Mouse (Mus musculus) left cerebral cortex, adult 18-20 months (tissue): ENCODE data around the gene Snta1. TPM values are rescaled to one million over a fixed set of nuclear protein-coding genes. Genes with fewer than 3 reads are reported as not detected.
"Not testable (repeated sequence)": the region's sequence is repeated elsewhere in the genome, so short reads cannot be mapped to it uniquely, and the experiment has no call there.

Source experiments
- DNase-seq, 2 experiments: peaks; one replicate each; pipeline ENCODE4 v3.0.0; 2021 to 2022; ENCODE audit warnings: low spot score in 2 of 2, mixed read lengths in 1 of 2
- total RNA-seq, 2 experiments: library from RNA; stranded (reverse); gene quantifications; 2 replicates each; pipeline ENCODE4 v1.2.3; 2021

Snta1 gene
- total RNA-seq, 2 experiments from 2014 or later = 34.4 to 36.6 TPM

DNA sequence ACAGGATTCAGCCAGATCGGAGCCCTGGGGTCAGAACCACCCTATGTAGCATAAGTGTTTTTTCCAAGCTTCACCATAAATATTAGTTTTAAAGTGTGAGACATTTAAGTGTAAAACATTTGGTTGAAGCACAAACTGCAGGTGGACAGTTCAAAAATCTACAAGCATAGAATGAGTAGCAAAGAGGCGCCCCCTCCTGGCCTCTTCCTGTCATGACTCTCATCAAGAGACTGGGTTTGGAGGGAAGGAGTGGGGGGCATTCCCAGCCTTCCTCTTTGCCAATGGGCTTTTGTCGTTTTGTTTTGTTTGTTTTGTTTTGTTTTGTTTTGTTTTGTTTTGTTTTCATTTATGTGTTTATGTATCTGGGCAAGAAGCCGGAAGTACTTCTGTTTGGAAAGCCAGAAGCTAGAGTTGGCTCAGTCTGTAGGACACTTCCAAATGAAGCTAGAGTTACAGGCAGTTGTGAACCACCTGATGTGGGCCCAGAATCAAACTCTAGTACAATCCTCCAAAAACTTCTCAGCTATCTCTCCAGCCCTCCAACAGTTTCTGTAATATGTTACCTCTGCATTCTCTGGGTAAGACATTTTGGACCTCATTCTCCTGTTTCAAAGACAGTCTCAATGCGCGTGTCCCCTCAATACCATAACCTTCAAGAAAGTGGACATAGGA, 33.8 kb downstream of the Snta1 start:
- peak; percentile 68 to 73 for DNase-seq

DNA sequence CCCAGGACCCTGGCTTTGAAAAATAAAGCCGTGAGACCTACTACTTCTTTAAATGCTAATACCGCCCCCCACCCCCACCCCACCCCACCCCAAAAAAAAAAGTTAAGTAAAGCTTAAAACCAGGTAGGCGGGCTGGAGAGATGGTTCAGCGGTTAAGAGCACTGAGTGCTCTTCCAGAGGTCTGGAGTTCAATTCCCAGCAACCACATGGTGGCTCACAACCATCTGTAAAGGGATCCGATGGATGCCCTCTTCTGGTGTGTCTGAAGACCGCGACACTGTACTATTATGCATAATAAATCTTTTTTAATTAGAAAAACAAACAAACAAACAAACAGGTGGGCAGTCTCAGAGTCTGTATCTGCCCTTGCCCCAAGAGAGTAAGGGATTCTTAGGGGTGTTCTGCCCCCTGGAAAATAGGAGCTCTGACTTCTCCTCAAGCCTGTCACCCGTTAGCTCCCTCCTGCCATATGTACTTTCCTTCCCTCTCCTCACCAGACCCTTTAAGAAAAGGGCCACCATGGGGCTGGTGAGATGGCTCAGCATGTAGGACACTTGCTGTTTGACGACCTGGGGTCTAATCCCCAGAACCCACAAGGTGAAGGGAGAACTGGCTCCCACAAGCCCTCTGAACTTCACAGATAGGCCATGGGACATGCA, 34.9 kb downstream of the Snta1 start, which contains the start of gene Cdk5rap1:
TSS of gene Cdk5rap1 (minus strand) at position 169 of the 659 bp plus-strand sequence.
- DNase-seq = no peak

DNA sequence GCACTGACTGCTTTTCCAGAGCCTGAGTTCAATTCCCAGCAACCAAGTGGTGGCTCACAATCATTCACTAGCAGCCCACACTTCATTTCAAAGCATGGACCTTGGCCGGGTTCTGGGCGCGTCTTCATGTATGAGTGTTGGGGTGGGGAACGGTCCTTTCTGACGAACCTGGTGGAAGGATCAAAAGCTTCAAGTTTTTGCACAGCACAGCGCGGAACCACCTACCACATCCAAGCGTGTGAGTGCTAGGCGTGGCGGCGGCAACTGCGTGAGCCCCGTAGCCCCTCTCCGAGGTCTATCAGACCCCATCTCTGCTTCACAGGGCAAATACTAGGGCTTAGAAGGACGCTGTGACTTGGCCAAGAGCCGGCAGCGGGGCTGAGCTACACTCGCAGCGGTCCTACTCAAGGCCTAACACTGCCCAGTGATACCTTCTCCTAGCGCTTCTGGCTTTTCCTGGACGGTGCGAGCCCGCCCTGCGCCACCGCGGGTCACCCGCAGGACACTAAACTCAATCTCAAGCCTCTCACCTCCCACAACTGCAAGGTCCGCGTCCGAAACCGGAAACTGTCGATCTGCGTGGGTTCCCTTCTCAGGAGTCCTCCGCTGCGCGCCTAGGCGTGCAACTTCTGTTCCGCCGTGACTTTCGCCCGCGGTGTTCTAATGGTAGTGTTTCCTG, 35.6 kb downstream of the Snta1 start:
- peak; percentile 83 to 86 for DNase-seq

DNA sequence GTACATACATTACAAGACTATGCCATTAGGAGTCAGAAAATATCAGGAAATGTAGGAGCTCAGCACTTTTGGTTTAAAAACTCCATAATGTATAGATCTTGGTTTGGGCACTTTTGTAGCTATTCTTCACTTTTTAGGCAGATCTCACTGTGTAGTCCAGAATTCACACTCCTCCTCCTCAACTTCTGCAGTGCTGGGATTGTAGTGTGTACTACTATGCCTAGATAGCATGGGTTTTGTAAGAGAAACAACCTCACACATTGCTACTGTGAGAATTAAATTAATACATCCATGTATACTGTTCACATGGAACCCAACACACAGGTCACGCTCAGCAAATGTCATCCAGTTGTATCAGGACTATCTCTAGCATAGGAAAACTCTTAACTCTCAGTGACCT, 40.4 kb downstream of the Snta1 start:
- DNase-seq = no peak

DNA sequence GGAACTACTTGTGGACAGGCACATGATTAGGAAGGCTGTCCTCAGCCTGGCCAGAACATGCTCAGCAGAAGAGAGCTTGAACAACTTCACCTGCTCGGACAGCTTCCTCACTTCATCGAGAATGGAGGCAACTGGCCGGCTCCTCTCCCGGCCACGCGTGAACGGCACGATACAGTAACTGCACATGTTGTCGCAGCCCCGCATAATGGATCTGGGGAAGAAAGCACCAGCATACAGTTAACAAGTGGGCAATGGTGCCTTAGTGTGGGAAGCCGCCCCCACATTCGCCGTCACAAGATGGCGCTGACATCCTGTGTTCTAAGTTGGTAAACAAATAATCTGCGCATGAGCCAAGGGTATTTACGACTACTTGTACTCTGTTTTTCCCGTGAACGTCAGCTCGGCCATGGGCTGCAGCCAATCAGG, 53.9 kb downstream of the Snta1 start:
- not testable (repeated sequence) for DNase-seq

DNA sequence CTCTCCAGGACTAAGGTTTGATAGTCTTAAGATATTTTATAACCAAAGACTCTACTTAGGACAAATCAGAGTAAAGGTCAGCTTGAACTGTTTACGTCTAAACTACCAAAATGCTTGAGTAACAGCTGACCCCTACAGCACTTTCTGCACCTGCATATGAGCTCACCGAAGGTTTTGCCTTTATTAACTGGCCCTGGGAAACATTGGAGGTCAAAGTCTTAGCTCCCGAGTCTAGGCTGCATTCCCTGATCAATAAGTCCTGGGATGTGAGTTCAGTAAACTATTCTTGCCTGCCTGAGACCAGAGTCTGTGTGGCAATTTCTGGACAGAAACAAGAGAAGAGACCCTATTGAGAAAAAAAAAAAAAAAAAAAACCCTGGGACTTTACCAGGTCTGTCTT, 59.7 kb downstream of the Snta1 start:
- no peak for DNase-seq

DNA sequence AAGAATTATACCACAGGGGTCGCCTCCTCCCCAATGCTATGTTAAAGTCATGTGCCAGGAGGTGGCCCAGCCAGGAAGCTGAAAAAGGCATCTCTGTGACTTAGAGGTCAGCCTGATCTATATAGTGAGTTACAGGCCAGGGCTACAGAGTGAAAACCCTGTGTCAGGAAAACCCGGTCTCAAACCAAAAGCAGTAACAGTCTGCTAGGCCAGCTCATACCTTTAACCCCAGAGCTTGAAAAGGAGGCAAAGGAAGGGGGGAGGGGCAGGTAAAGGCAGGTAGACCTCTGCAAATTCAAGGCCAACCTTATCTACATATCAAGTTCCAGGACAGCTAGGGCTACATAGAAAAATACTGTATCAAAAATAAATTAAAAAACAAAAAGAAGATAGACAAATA, 68.5 kb downstream of the Snta1 start:
- DNase-seq = no peak

DNA sequence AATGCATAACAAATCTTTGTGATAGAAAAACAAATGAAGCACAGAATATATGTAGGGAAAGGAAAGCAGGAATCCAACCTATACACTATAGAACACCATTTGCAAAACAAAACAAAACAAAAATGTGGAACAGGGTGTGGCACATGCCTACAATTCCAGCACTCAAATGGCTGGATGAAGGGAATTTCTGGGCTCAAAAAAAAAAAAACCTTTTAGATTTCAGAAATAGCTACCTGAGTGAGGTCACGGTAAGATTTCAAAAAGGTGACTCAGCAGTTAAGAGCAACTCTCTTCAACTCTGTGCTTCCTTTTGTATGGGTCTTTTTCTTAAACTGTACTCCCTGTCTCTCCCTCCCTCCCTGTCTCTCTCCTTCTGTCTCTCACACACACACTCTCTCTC, 69.7 kb downstream of the Snta1 start:
- no peak for DNase-seq

DNA sequence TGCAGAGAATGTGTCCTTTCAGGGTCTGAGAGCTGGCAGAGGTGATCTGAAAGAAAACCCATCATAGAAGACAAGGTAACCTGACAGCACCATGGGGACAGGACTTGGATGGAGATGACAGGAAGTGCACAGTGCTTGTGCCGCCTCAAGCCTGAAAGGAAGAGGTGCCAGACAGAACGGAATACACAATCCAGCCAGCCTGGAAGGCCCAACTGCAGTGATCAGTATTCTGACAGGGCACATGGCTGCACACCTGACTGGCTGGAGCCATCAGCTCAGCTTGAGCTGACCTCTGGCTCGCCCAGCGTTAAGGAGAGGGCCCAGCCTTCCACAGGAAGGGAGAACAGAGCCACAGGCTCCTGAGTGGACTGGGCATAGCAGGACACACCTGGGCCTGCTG, 72.3 kb downstream of the Snta1 start:
- DNase-seq = no peak

DNA sequence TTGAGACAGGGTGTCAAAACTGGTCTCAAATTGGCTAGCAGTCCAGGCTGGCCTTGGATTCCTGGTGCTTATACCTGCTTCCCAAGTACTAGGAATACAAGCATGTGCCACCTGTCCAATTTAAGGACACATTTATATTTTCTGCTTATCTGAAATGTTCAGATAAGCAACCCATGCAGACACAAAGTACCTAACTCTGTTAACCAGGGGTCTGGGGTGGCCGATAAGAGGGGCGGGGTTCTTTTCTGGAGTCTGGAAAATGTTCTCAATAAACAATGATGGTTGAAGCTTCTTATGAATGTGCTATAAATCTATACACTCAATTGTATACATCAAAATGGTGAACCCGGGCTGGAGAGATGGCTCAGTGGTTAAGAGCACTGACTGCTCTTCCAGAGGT, 81.0 kb downstream of the Snta1 start:
- no peak for DNase-seq

Other genes starting within 250 kb of the Snta1 start
- not detected for gene Bpifa5, start 245.5 kb downstream of the Snta1 start, total RNA-seq
- under 1 TPM in 1 of 2 experiments, not detected in 1; 0.21 TPM for gene Bpifb1, start 217.3 kb downstream of the Snta1 start, total RNA-seq
- gene Bpifb5, start 184.4 kb downstream of the Snta1 start, total RNA-seq = not detected
- not detected for gene Bpifb9a, start 150.2 kb downstream of the Snta1 start, total RNA-seq
- not detected for gene Bpifb9b, start 100.9 kb downstream of the Snta1 start, total RNA-seq
- 10 to 100 TPM; 13.7 to 17.8 TPM for gene Cdk5rap1, start 35.1 kb downstream of the Snta1 start, total RNA-seq
- 10 to 100 TPM; 46.1 to 57.0 TPM for gene Cbfa2t2, start 28.4 kb upstream of the Snta1 start, total RNA-seq
- gene 1700003F12Rik, start 139.0 kb upstream of the Snta1 start, total RNA-seq = under 1 TPM; 0.68 to 0.74 TPM
- gene Actl10, start 143.7 kb upstream of the Snta1 start, total RNA-seq = not detected
- gene Necab3, start 150.8 kb upstream of the Snta1 start, total RNA-seq = 10 to 100 TPM; 69.4 to 81.9 TPM
- gene E2f1, start 161.8 kb upstream of the Snta1 start, total RNA-seq = 10 to 100 TPM; 10.2 to 10.5 TPM
- gene Pxmp4, start 195.6 kb upstream of the Snta1 start, total RNA-seq = 10 to 100 TPM in 1 of 2 experiments, 1 to 10 TPM in 1; 9.5 to 12.3 TPM
- gene Zfp341, start 205.2 kb upstream of the Snta1 start, total RNA-seq = 10 to 100 TPM; 11.0 to 11.4 TPM
- gene 4930519P11Rik, start 205.3 kb upstream of the Snta1 start, total RNA-seq = not detected
- 100 to 1,000 TPM; 222 to 229 TPM for gene Chmp4b, start 243.6 kb upstream of the Snta1 start, total RNA-seq